Mouse (Mus musculus) bone marrow macrophage, adult 2 months (primary cell): ENCODE results near the gene Ep300. TPM values are rescaled to one million over a fixed set of nuclear protein-coding genes. Genes with fewer than 3 reads are reported as not detected.

ENCODE experiments used
- H3K27ac ChIP-seq: 2 replicates; pipeline ENCODE4 v1.5.1; 2012; ENCODE audit warnings: low read depth, low read length; ENCODE audit not compliant: insufficient read depth
- H3K4me1 ChIP-seq: 2 replicates; pipeline ENCODE4 v1.6.1; 2012; ENCODE audit warnings: low read length; ENCODE audit not compliant: control insufficient read depth, insufficient read depth
- H3K4me3 ChIP-seq: 2 replicates; pipeline ENCODE4 v1.5.1; 2012; ENCODE audit warnings: mild to moderate bottlenecking, low read length, moderate library complexity; ENCODE audit not compliant: insufficient read depth
- CTCF ChIP-seq: IDR thresholded peaks from 2 replicates; pipeline ENCODE4 v1.5.1; 2012; ENCODE audit warnings: low read depth, mild to moderate bottlenecking, low read length, moderate library complexity
- POLR2A ChIP-seq: IDR thresholded peaks from 2 replicates; pipeline ENCODE4 v1.6.1; 2012; ENCODE audit warnings: mild to moderate bottlenecking, low read depth, low read length, borderline replicate concordance
- polyA plus RNA-seq: library from polyadenylated mRNA; stranded (reverse); fragments of >200 nt; gene quantifications from 2 replicates; pipeline ENCODE4 v1.2.4, GENCODE M21; 2012; ENCODE audit not compliant: missing spikeins, insufficient read depth, insufficient read length

Gene Ep300
- polyA plus RNA-seq: 66.3 and 72.9 TPM in 2 replicates

DNA sequence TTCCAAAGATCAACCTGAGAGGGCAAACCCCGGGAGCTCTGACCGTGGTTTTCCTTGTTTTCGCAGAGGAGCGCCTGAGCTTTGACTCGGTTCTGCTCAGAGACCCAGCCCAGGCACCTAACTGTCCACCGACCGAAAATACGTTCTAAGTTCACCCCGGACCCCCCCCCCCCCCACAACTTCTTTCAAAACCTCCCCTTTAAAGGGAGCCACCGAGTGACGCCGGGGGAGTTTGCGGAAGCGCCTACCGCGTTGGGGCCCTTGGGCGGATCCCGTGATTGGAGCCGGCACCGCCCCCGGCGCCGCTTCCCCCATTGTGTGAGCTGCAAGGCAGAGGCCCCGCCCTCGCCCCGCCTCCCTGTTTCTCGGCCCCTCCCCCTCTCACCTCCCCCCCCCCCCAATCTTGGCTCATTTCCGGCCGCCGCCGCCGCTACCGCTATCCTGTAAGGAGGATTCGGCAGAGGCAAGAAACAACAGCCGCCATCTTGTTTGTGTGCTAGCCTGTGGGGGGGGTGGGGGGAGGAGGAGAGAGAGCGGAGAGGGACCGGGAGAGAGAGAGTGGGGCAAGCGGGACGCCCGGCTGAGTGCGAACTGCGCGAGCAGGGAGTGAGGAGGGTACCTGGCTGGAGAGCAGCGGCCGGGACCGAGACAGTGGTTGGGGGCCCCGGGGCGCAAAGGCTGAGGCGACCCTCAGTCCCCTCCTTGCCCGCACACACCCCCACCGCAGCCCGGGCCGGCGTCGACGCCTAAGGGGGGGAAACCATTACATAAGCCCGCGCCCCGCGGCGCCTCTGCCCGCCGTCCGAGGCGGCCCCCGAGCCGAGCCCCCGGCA, at the start of gene Ep300:
Ep300 (plus strand) TSS at position 439 of the 833 bp plus-strand sequence.
- H3K4me1 ChIP-seq: peaks cover 19% of the 10 kb centered on the region
- TF ChIP-seq CTCF: no peak
- TF ChIP-seq POLR2A: 0 out of 2 replicates have a peak, but pooled peaks have one; percentile 48
- peak within 1 kb of the TSS; percentile 98 for H3K27ac ChIP-seq
- peak within 1 kb of the TSS; percentile 94 for H3K4me3 ChIP-seq

DNA sequence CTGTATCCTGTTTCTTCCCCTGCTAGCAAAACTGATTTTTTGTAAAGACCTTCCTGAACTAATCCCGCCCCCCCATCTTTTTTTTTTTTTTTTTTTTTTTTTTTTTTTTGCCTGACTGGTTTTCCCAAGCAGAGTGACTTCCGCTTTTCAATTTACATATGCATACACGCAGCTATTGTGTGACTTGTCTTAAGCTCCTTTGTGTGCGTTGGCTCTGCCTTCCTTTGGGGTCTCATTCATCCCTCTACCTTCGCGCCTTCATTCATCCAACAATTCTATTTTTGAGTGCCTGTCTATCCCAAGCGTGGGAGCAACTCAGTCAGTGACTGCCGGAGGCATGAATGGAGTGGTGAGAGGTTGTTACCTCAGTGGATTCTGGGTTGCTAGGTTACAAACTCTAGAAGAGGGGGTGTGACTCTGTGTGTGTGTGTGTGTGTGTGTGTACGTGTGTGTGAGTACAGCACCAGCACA, 49.2 kb upstream of the Ep300 start:
- peak overlapping the region; percentile 55 for H3K4me3 ChIP-seq
- no peak for TF ChIP-seq POLR2A
- no peak for TF ChIP-seq CTCF

DNA sequence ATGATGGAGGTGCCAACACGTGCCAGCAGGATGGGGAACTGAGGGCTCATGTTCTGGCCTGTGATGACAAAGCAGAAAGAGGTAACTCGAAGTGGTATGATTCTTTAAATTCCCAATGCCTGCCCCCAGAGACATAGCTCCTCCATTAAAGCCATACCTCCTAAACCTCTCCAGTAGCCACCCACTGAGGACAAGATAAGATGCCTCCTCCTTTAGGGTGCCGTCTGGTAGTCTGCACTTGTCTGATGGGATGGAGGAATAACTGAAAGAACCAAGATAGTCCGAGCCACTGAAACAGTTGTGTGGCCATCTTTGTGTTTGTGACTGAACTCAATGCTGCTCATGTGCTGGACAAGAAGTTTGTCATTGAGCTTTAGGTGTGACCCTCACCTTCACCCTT, 47.0 kb upstream of the Ep300 start:
- Histone ChIP-seq H3K4me3 (no peak overlapping the region), H3K27ac (no peak overlapping the region), H3K4me1 (peaks cover 36% of the 10 kb centered on the region)
- no peak for TF ChIP-seq CTCF
- TF ChIP-seq POLR2A: no peak

More for the DNA sequence above, 49.2 kb upstream of the Ep300 start:
- Histone ChIP-seq H3K27ac (peak overlapping the region; percentile 73), H3K4me1 (peaks cover 46% of the 10 kb centered on the region)

DNA sequence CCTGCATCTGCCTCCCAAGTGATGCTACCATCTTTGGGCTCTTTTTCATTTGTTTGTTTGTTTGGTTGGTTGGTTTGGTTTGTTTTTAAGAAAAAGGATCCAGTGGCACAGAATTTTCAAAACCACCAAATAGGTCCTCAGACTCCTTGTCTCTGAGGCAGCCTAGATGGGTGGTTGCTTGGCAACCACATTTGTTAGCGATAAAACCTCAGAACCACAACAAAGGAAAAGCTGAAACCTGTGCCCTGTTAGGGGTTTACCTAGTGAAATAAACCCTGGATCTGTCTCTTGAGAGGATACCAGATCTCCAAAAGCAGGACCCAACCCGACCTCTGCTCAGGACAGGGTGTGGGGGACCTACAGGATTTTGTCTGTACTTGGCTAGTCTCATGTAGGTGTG, 45.6 kb upstream of the Ep300 start:
- TF ChIP-seq POLR2A: no peak
- no peak for TF ChIP-seq CTCF
- H3K27ac ChIP-seq: no peak overlapping the region
- H3K4me1 ChIP-seq: peaks cover 29% of the 10 kb centered on the region
- no peak overlapping the region for H3K4me3 ChIP-seq

DNA sequence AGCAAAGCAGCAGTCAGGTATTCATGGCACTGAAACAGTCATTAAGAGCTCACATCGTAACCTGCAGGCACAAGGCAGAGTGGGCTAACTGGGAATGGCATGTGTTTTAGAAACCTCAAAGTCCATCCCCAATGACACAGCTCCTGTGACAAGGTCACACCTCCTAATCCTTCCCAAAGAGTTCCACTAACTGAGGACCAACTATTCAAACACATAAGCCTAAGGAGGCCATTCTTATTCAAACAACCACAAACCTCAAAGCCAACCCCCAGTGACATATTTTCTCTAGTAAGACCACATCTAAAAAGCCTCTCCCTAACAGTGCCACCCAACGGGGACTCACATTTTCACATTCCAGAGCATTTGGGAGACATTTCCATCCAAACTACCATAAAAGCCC, 40.2 kb upstream of the Ep300 start:
- Histone ChIP-seq H3K27ac (no peak overlapping the region), H3K4me3 (no peak overlapping the region), H3K4me1 (peaks cover 15% of the 10 kb centered on the region)
- TF ChIP-seq CTCF (no peak), POLR2A (no peak)

DNA sequence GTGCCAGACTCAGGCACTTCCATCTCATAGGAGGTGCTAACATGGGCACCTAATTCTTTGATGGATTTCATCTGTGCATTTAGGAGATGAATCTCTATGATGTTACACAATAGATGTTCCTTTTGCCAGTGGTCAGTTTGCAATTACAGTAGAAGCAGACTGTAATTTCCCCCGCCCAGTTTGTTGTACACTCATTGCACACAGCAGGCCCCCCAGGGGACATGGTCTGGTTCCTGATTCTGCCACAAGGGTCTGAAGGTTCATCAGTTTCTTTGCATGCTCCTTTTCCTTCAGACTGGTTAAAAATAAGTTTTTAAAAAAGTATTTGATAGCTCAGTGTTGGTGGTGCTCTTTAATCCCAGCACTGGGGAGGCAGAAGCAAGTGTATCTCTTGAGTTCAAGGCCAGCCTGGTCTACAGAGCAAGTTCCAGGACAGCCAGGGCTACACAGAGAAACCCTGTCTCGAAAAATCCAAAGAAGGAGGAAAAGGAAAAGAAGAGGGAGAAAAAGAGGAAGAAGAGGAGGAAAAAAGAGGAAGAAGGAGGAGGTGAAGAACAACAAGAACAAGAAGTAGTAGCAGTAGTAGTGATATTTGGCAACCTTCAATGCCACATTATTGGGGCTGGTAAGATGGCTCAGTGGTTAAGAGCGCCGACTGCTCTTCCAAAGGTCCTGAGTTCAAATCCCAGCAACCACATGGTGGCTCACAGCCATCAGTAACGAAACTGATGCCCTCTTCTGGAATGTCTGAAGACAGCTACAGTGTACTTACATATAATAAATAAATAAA, 39.6 kb upstream of the Ep300 start:
- no peak for TF ChIP-seq CTCF

DNA sequence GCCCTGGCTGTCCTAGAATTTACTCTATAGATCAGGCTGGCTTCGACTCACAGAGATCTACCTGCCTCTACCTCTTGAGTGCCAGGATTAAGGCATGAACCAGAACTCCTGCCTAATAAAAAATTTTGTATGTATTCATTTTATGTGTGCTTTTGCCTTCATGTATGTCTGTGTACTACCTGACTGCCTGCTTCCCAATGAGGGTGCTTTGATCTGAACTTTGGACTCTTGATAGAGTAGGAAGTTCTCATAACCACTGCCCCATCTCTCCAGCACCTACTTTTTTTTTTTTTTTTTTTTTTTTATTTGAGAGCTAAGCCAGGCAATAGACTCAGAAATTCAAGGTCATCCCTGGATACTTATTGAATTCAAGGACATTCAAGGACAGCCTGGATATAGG, 31.7 kb upstream of the Ep300 start:
- TF ChIP-seq CTCF (no peak), POLR2A (no peak)
- Histone ChIP-seq H3K4me1 (no peaks in the 10 kb centered on the region), H3K4me3 (no peak overlapping the region), H3K27ac (no peak overlapping the region)

More for the DNA sequence above, 39.6 kb upstream of the Ep300 start:
- Histone ChIP-seq H3K4me1 (peaks cover 15% of the 10 kb centered on the region), H3K4me3 (no peak overlapping the region), H3K27ac (no peak overlapping the region)

DNA sequence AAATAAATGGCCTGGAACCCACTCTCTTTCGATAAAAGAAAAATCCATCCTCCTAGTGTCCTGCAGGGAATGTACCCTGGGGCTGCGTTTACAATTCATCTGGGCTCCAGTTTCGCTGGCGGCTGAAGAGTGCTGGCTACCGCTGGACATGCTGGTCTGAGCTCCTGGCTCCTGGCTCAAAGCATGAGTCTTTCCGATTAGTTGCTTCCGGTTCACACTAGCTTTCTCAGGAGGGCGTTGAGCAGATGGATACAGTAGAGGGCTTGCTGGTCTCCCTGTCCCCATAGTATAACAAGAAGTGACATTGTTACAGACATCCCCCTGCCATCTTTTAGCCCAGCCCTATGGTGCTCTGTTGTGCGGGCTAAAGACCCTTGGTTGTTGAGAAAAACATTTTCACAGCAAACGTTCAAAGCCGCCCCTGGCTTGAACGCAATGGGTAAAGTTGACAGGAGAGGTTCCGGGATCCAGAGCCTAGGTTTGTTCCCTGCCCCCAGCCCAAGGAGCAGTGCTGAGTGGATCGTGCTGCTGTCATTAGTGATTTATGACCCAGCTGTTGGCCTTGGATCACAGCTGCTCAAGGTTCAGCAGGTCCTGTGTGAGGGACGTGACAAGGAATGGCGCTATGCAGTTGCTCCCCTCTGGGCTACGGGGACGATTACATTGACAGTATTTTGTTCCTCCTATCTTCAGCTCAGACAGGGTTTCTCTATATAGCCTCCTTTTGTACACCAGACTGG, 30.4 kb upstream of the Ep300 start:
- Histone ChIP-seq H3K4me3 (no peak overlapping the region), H3K27ac (no peak overlapping the region), H3K4me1 (no peaks in the 10 kb centered on the region)
- no peak for TF ChIP-seq CTCF
- no peak for TF ChIP-seq POLR2A

DNA sequence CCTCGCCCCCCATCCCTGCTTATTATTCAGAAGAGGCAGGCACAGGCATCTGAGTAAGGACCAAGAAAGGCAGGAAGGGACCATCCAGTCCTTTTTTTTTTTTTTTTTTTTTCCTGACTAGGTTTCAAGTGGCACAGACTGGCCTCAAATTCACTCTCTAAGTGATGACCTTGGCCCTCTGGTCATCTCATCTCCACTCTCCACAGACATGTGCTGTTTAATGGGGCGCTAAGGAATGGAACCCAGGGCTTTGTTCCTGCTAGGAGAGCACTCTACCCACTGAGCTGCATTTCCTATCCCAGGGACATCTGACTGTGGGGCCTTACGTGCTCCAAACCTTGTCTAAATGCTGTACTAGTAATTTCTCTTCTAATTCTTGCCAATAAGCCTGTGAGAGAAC, 29.2 kb upstream of the Ep300 start:
- no peaks in the 10 kb centered on the region for H3K4me1 ChIP-seq
- TF ChIP-seq POLR2A (no peak), CTCF (no peak)
- no peak overlapping the region for H3K4me3 ChIP-seq

More for the DNA sequence above, 29.2 kb upstream of the Ep300 start:
- H3K27ac ChIP-seq: no peak overlapping the region
